Mouse (Mus musculus) MEL (cell line): ENCODE data around the gene Abhd12. TPM values are rescaled to one million over a fixed set of nuclear protein-coding genes. Genes with fewer than 3 reads are reported as not detected.
A peak's percentile ranks its signal among the peaks of the same experiment; 100 is the strongest.

Experiments used
- DNase-seq: peaks from one replicate; pipeline ENCODE4 v3.0.0; 2011; ENCODE audit warnings: low read depth, low spot score
- H3K27ac ChIP-seq: 2 replicates; pipeline ENCODE4 v1.5.1; 2012; ENCODE audit warnings: low read depth, mild to moderate bottlenecking, control low read depth, low read length, moderate library complexity; ENCODE audit not compliant: control insufficient read depth
- H3K27me3 ChIP-seq, 2 experiments: fragments of 150-350 bp in 1 of 2; sonication (generic) in 1 of 2; 2 replicates each; pipeline ENCODE4 v1.6.1; 2012; ENCODE audit warnings: low read length in 2 of 2, mild to moderate bottlenecking in 2 of 2, improper control_type of control experiment in 1 of 2, moderate library complexity in 1 of 2; ENCODE audit not compliant: insufficient read depth in 2 of 2, control insufficient read depth in 1 of 2
- H3K36me3 ChIP-seq, 2 experiments: 2 replicates each; pipeline ENCODE4 v1.6.1; 2012 to 2014; ENCODE audit warnings: low read length in 2 of 2, improper control_type of control experiment in 1 of 2, inconsistent platforms in 1 of 2, mild to moderate bottlenecking in 1 of 2; ENCODE audit not compliant: insufficient read depth in 2 of 2, control insufficient read depth in 1 of 2
- H3K4me1 ChIP-seq, 2 experiments: fragments of 150-350 bp in 1 of 2; sonication (generic) in 1 of 2; 2 replicates each; pipeline ENCODE4 v1.6.1; 2012; ENCODE audit warnings: low read length in 2 of 2, improper control_type of control experiment in 1 of 2, mild to moderate bottlenecking in 1 of 2; ENCODE audit not compliant: insufficient read depth in 2 of 2, control insufficient read depth in 1 of 2
- H3K4me3 ChIP-seq, 2 experiments: fragments of 150-350 bp in 1 of 2; sonication (generic) in 1 of 2; 2 replicates each; pipeline ENCODE4 v1.5.1; 2012; ENCODE audit warnings: low read depth in 2 of 2, low read length in 2 of 2, mild to moderate bottlenecking in 2 of 2, moderate library complexity in 2 of 2, control low read depth in 1 of 2, improper control_type of control experiment in 1 of 2; ENCODE audit not compliant: control insufficient read depth in 1 of 2, insufficient read depth in 1 of 2
- H3K79me2 ChIP-seq: 2 replicates; pipeline ENCODE4 v1.6.1; 2012; ENCODE audit warnings: mild to moderate bottlenecking, low read length, moderate library complexity; ENCODE audit not compliant: control insufficient read depth, poor library complexity, insufficient read depth
- H3K9ac ChIP-seq: 2 replicates; pipeline ENCODE4 v1.6.1; 2012; ENCODE audit warnings: low read depth, mild to moderate bottlenecking, control low read depth, low read length, moderate library complexity; ENCODE audit not compliant: control insufficient read depth, poor library complexity, severe bottlenecking
- H3K9me3 ChIP-seq: fragments of 150-350 bp; sonication (generic); replicated peaks from 2 replicates; pipeline ENCODE4 v1.6.1; 2012; ENCODE audit warnings: mild to moderate bottlenecking, low read length, improper control_type of control experiment, moderate library complexity; ENCODE audit not compliant: insufficient read depth
- CHD2 ChIP-seq: IDR thresholded peaks from 2 replicates; pipeline ENCODE4 v1.6.1; 2011; ENCODE audit warnings: low read length, improper control_type of control experiment
- E2F4 ChIP-seq: IDR thresholded peaks from 2 replicates; pipeline ENCODE4 v1.6.1; 2011; ENCODE audit warnings: low read depth, low read length, improper control_type of control experiment, borderline replicate concordance
- EP300 ChIP-seq, 2 experiments: IDR thresholded peaks; 2 replicates each; pipeline ENCODE4 v1.6.1; 2011; ENCODE audit warnings: improper control_type of control experiment in 2 of 2, low read length in 2 of 2, low read depth in 1 of 2, mild to moderate bottlenecking in 1 of 2
- ETS1 ChIP-seq: IDR thresholded peaks from 2 replicates; pipeline ENCODE4 v1.6.1; 2012; ENCODE audit warnings: low read depth, mild to moderate bottlenecking, inconsistent platforms, low read length, improper control_type of control experiment, moderate library complexity
- GABPA ChIP-seq: IDR thresholded peaks from 2 replicates; pipeline ENCODE4 v1.6.1; 2012; ENCODE audit warnings: low read depth, mild to moderate bottlenecking, inconsistent platforms, low read length, improper control_type of control experiment, moderate library complexity
- JUND ChIP-seq: IDR thresholded peaks from 2 replicates; pipeline ENCODE4 v1.6.1; 2011; ENCODE audit warnings: low read depth, mild to moderate bottlenecking, improper control_type of control experiment, low read length
- KAT2A ChIP-seq: conservative IDR thresholded peaks from 2 replicates; pipeline ENCODE4 v1.6.1; 2012; ENCODE audit warnings: low read depth, low read length, improper control_type of control experiment, inconsistent platforms
- MAX ChIP-seq: IDR thresholded peaks from 2 replicates; pipeline ENCODE4 v1.6.1; 2011; ENCODE audit warnings: low read length, improper control_type of control experiment
- MEF2A ChIP-seq: IDR thresholded peaks from 2 replicates; pipeline ENCODE4 v1.6.1; 2014; ENCODE audit warnings: low read depth, mild to moderate bottlenecking, inconsistent platforms, low read length, improper control_type of control experiment; ENCODE audit not compliant: poor library complexity, insufficient replicate concordance, severe bottlenecking; ENCODE audit errors: extremely low read depth
- MXI1 ChIP-seq: IDR thresholded peaks from 2 replicates; pipeline ENCODE4 v1.6.1; 2011; ENCODE audit warnings: mild to moderate bottlenecking, low read depth, low read length, improper control_type of control experiment
- MYC ChIP-seq: IDR thresholded peaks from 2 replicates; pipeline ENCODE4 v1.6.1; 2011; ENCODE audit warnings: low read depth, mild to moderate bottlenecking, low read length, improper control_type of control experiment, moderate library complexity
- NRF1 ChIP-seq: IDR thresholded peaks from 2 replicates; pipeline ENCODE4 v1.6.1; 2014; ENCODE audit warnings: low read depth, mild to moderate bottlenecking, inconsistent platforms, low read length, improper control_type of control experiment, moderate library complexity; ENCODE audit not compliant: poor library complexity, insufficient read depth, severe bottlenecking
- POLR2AphosphoS2 ChIP-seq: IDR thresholded peaks from 2 replicates; pipeline ENCODE4 v1.6.1; 2011; ENCODE audit warnings: low read length, improper control_type of control experiment
- POLR2AphosphoS5 ChIP-seq: IDR thresholded peaks from 2 replicates; pipeline ENCODE4 v1.6.1; 2012; ENCODE audit warnings: low read depth, borderline replicate concordance, mild to moderate bottlenecking, inconsistent platforms, low read length, moderate library complexity, mixed read lengths
- RAD21 ChIP-seq: IDR thresholded peaks from 2 replicates; pipeline ENCODE4 v1.6.1; 2011; ENCODE audit warnings: mild to moderate bottlenecking, low read depth, low read length, improper control_type of control experiment
- TAL1 ChIP-seq: IDR thresholded peaks from 2 replicates; pipeline ENCODE4 v1.6.1; 2012; ENCODE audit warnings: mild to moderate bottlenecking, inconsistent platforms, low read length, moderate library complexity, mixed read lengths
- USF2 ChIP-seq, 2 experiments: IDR thresholded peaks; 2 replicates each; pipeline ENCODE4 v1.6.1; 2011 to 2012; ENCODE audit warnings: improper control_type of control experiment in 2 of 2, low read length in 2 of 2, borderline replicate concordance in 1 of 2, inconsistent platforms in 1 of 2, low read depth in 1 of 2, mild to moderate bottlenecking in 1 of 2; ENCODE audit not compliant: insufficient read depth in 1 of 2
- ZC3H11A ChIP-seq: IDR thresholded peaks from 2 replicates; pipeline ENCODE4 v1.6.1; 2012; ENCODE audit warnings: low read depth, mild to moderate bottlenecking, inconsistent platforms, low read length, improper control_type of control experiment
- ZKSCAN1 ChIP-seq: IDR thresholded peaks from 2 replicates; pipeline ENCODE4 v1.6.1; 2012; ENCODE audit warnings: low read depth, mild to moderate bottlenecking, inconsistent platforms, low read length, improper control_type of control experiment, moderate library complexity
- ZNF384 ChIP-seq: IDR thresholded peaks from 2 replicates; pipeline ENCODE4 v1.6.1; 2012; ENCODE audit warnings: low read depth, mild to moderate bottlenecking, inconsistent platforms, low read length, improper control_type of control experiment
- polyA plus RNA-seq, 2 experiments: library from polyadenylated mRNA; stranded (reverse) in 1 of 2; unstranded in 1 of 2; fragments of >175 nt in 1 of 2; fragments of >200 nt in 1 of 2; gene quantifications; 2 replicates each; pipeline versions ENCODE4 v1.2.1 to v1.2.4; 2012; ENCODE audit warnings: low replicate concordance in 2 of 2, low read depth in 1 of 2; ENCODE audit not compliant: insufficient read length in 2 of 2, insufficient read depth in 1 of 2, missing spikeins in 1 of 2
- total RNA-seq: library from RNA; depleted of rRNA; stranded (reverse); fragments of 300-350 nt; gene quantifications from 2 replicates; pipeline ENCODE4 v1.2.3, GENCODE M21; 2012

The Abhd12 gene
- total and polyA plus RNA-seq, 3 experiments, result 23.7 to 29.4 TPM; not detected in 1

GRCm38 (mm10) chr2:150874508-150874907, 30.0 kb downstream of the Abhd12 start:
- Histone ChIP-seq H3K27ac (no peak overlapping the region), H3K4me3 (no peak overlapping the region), H3K36me3 (no peaks in the 10 kb centered on the region), H3K79me2 (no peaks in the 10 kb centered on the region), H3K9ac (no peak overlapping the region), H3K4me1 (peaks cover 0 to 4% of the 10 kb centered on the region in 2 experiments; a peak in 2 of 4 replicates), H3K9me3 (no peaks in the 10 kb centered on the region), H3K27me3 (no peaks in the 10 kb centered on the region)
- TF ChIP-seq EP300 (IDR thresholded peaks at IDR 0.05; ENCODE audit: low read depth in 1 of 2, low read length in 2 of 2) (no peak), USF2 (IDR thresholded peaks at IDR 0.05; ENCODE audit: borderline replicate concordance in 1 of 2, insufficient read depth in 1 of 2, low read depth in 1 of 2, low read length in 2 of 2) (no peak)
- DNase-seq, result peak; percentile 30

GRCm38 (mm10) chr2:150869446-150869845, 35.1 kb downstream of the Abhd12 start:
- TF ChIP-seq E2F4 (no peak), KAT2A (no peak), JUND (no peak), POLR2AphosphoS2 (no peak), NRF1 (no peak), MYC (no peak), GABPA (no peak), RAD21 (no peak), MEF2A (no peak), POLR2AphosphoS5 (no peak), ZNF384 (no peak), CHD2 (no peak)
- TF ChIP-seq, all 39 proteins: peak for 0
- Histone ChIP-seq H3K27ac (no peak overlapping the region), H3K79me2 (no peaks in the 10 kb centered on the region), H3K9me3 (no peaks in the 10 kb centered on the region), H3K4me1 (peaks cover 0 to 4% of the 10 kb centered on the region in 2 experiments; a peak in 3 of 4 replicates), H3K9ac (no peak overlapping the region), H3K27me3 (no peaks in the 10 kb centered on the region), H3K36me3 (no peaks in the 10 kb centered on the region), H3K4me3 (no peak overlapping the region)
- peak; percentile 31 for DNase-seq

DNA sequence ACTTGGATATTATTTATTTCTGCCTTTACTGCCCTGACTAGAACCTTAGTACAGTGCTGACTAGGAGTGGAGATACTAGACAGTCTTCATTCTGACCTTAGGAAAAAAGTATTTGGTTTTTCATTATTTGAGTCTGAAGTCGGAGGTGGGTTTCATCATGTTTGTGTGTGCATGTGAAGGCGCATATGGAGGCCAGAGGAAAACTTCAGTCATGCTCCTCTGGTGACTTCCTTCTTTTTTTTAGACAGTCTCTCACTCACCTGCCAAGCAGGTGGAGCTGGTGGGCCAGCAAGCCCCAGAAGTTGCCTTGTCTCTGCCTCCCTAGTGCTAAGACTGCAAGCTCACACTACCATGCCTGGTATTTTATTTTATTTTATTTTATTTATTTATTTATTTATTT, 37.5 kb downstream of the Abhd12 start:
- Histone ChIP-seq H3K79me2 (no peaks in the 10 kb centered on the region), H3K4me3 (no peak overlapping the region), H3K27me3 (no peaks in the 10 kb centered on the region), H3K9ac (no peak overlapping the region), H3K36me3 (no peaks in the 10 kb centered on the region), H3K9me3 (no peaks in the 10 kb centered on the region), H3K4me1 (peaks cover 0 to 4% of the 10 kb centered on the region in 2 experiments; a peak in 3 of 4 replicates), H3K27ac (no peak overlapping the region)
- DNase-seq, result no peak
- TF ChIP-seq ETS1 (no peak), MAX (no peak), MXI1 (no peak), TAL1 (no peak), ZC3H11A (no peak), ZKSCAN1 (no peak)
